Mouse (Mus musculus): ENCODE measurements around the gene Wbp1.

- TF ChIP-seq CTCF (IDR thresholded peaks at IDR 0.05; ENCODE audit: extremely low read depth, insufficient read depth, insufficient read length, insufficient replicate concordance) = no peak
- no peak for TF ChIP-seq POLR2A (IDR thresholded peaks at IDR 0.05; ENCODE audit: low read depth, low read length)
These were observed 16.2 kb upstream of the Wbp1 start for GRCm38 (mm10) chr6:83137576-83137950.

All from spleen, adult 2 months (tissue).